Mouse (Mus musculus) heart, embryonic 12.5 days (tissue): ENCODE measurements around the gene Tbc1d9. TPM values are rescaled to one million over a fixed set of nuclear protein-coding genes. Genes with fewer than 3 reads are reported as not detected.

Source experiments
- ATAC-seq: fragments of 200-750 bp; cut with Nextera tagmentation; 2 replicates; pipeline ENCODE4 v1.8.0; 2017; ENCODE audit warnings: moderate TSS enrichment, moderate library complexity; ENCODE audit not compliant: insufficient number of reproducible peaks, low FRiP score
- H3K27ac ChIP-seq: fragments of 300-500 bp; sonication (generic); 2 replicates; pipeline ENCODE4 v1.5.1; 2016; ENCODE audit warnings: mild to moderate bottlenecking, moderate library complexity; ENCODE audit not compliant: poor library complexity, severe bottlenecking
- H3K27me3 ChIP-seq: fragments of 300-500 bp; sonication (generic); replicated peaks from 2 replicates; pipeline ENCODE4 v1.6.1; 2016; ENCODE audit warnings: mild to moderate bottlenecking, moderate library complexity
- H3K36me3 ChIP-seq: fragments of 300-500 bp; sonication (generic); 2 replicates; pipeline ENCODE4 v1.6.1; 2016; ENCODE audit warnings: mild to moderate bottlenecking, moderate library complexity
- H3K4me1 ChIP-seq: fragments of 300-500 bp; sonication (generic); replicated peaks from 2 replicates; pipeline ENCODE4 v1.6.1; 2016; ENCODE audit warnings: mild to moderate bottlenecking
- H3K4me2 ChIP-seq: fragments of 300-500 bp; sonication (generic); 2 replicates; pipeline ENCODE4 v1.6.1; 2016; ENCODE audit warnings: mild to moderate bottlenecking, moderate library complexity
- H3K4me3 ChIP-seq: fragments of 300-500 bp; sonication (generic); 2 replicates; pipeline ENCODE4 v1.5.1; 2016; ENCODE audit warnings: mild to moderate bottlenecking
- H3K9ac ChIP-seq: fragments of 300-500 bp; sonication (generic); 2 replicates; pipeline ENCODE4 v1.6.1; 2016; ENCODE audit warnings: mild to moderate bottlenecking, moderate library complexity
- H3K9me3 ChIP-seq: fragments of 300-500 bp; sonication (generic); replicated peaks from 2 replicates; pipeline ENCODE4 v1.6.1; 2016; ENCODE audit warnings: mild to moderate bottlenecking, moderate library complexity
- WGBS: fragments of 180-500 bp; shearing (Covaris S2); methylation state at CpG from one replicate; pipeline ENCODE4 v1.1.7; 2016; 5-methylcytosine and 5-hydroxymethylcytosine counted together
- polyA plus RNA-seq: library from polyadenylated mRNA; unstranded; fragments of >200 nt; fragmentation: Nextera tagmentation; extraction: Ambion mirVana; gene quantifications from 2 replicates; pipeline ENCODE4 v1.2.1, GENCODE M21; 2016

The Tbc1d9 gene
- polyA plus RNA-seq: 1.3 and 1.4 TPM in 2 replicates

DNA sequence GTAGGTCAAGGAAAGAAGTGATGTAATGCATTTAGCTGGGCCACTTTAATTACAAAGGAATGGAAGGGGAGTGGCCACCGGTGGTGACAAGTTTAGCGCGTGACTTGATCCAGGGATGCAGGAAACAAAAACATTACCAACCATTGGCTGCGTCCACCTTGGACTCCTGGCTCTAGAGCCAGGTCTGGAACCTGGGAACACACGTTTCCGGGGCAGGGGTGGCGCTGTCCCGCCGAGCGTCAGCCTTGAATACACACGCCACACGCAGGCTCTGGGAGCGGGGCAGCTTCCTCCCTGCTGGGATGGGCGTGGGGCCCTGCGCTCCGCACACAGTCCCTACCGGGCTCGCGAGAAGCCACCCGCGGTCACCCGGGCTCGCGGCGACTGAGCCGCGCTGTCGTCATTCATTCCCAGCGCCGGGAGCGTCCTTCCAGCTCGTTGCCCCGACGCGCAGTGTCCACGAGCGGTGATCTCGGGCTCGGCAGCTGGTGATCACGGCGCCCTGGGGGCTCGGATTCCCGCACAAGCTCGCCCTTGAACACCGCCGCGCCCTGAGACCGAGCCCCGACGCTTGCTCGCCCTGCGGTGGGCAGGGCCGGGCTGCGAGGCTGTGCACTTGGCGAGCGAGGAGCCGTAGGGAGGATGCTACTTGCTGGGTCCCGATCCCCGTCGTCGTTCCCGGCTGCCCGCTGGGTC lies at the start of gene Tbc1d9:
Gene Tbc1d9 (plus strand): TSS at position 118 of the 696 bp plus-strand sequence.
- Histone ChIP-seq H3K9ac (peak within 1 kb of the TSS; percentile 79), H3K27ac (peak within 1 kb of the TSS; percentile 30), H3K27me3 (peaks cover 19% of the 10 kb centered on the region), H3K4me2 (peak within 1 kb of the TSS; percentile 85), H3K4me1 (0 out of 2 replicates have a peak, but pooled peaks cover 3% of the 10 kb centered on the region), H3K4me3 (peak within 1 kb of the TSS; percentile 72), H3K9me3 (no peaks in the 10 kb centered on the region), H3K36me3 (no peaks in the 10 kb centered on the region)
- peak; percentile 84 for ATAC-seq
- under 1% methylated on average over 63 of the region's 63 CpGs for WGBS

DNA sequence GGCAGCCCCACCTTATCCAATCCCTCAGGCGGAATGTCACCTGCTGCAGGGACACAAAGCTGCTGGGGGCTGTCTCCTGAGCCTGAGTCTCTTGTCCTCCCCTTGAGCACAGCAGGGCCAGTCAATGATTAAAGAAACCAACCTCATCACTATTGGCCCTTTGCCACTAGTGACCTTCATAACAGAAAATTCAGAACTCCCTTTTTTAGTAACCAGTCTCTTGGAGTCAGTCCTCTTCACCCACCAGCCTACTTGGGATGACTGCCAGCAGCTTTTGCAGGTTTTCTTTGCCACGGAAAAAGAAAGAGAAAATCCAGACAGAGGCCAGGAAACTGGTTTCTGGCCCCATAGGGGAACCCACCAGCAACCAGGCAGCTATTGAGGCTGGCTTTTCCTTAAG lies 30.1 kb upstream of the Tbc1d9 start:
- H3K4me3 ChIP-seq: no peak overlapping the region
- H3K9ac ChIP-seq: no peak overlapping the region
- no peak overlapping the region for H3K4me2 ChIP-seq
- 46% methylated on average over 2 of the region's 2 CpGs for WGBS
- peaks cover 11% of the 10 kb centered on the region for H3K4me1 ChIP-seq
- no peaks in the 10 kb centered on the region for H3K27me3 ChIP-seq
- no peak overlapping the region for H3K27ac ChIP-seq
- no peak for ATAC-seq
- no peaks in the 10 kb centered on the region for H3K36me3 ChIP-seq
- H3K9me3 ChIP-seq: no peaks in the 10 kb centered on the region

DNA sequence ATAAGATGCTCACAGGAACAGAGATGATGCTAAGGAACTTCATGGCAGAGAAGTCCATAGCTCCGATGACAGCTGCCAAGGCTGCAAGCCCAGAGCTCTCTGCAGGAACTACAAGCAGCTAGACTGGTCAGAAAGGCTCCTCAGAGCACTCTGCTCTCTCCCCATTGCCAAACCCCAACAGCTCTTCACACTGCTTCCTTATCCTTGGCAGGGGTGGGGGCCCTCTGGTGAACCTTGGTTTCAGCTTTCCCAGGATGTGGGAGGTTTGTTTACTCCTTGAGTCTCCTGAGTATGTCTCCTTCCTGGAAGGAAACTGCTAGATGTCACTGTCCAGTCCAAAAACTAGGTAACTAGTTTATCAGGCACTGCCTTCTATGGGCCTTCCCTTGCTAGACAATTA lies 25.1 kb upstream of the Tbc1d9 start:
- no peaks in the 10 kb centered on the region for H3K36me3 ChIP-seq
- ATAC-seq: no peak
- no peaks in the 10 kb centered on the region for H3K27me3 ChIP-seq
- H3K4me3 ChIP-seq: no peak overlapping the region
- no peak overlapping the region for H3K27ac ChIP-seq
- H3K9ac ChIP-seq: no peak overlapping the region
- no peaks in the 10 kb centered on the region for H3K9me3 ChIP-seq
- WGBS: 61% methylated on average over 1 of the region's 1 CpGs
- no peak overlapping the region for H3K4me2 ChIP-seq
- H3K4me1 ChIP-seq: peaks cover 9% of the 10 kb centered on the region

DNA sequence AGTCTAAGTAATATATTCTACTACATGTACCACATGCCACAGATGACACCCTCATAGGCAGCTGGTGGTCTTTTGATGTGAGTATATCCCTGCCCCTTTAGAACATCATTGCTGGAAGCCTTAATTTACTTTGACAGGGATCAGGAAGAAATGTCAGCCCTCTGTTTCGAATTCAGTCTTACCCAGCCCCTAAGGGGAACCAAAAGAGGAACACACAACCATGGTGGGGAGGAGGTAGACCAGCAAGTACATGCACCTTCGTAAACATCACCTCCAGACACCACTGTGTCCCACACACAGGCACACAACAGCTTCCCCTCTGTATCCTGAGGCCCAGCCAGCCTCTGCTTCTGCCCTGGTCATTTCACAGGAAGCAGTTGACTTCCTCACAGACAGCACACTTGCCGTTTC lies 24.4 kb upstream of the Tbc1d9 start:
- no peak overlapping the region for H3K27ac ChIP-seq
- 46% methylated on average over 3 of the region's 3 CpGs for WGBS

DNA sequence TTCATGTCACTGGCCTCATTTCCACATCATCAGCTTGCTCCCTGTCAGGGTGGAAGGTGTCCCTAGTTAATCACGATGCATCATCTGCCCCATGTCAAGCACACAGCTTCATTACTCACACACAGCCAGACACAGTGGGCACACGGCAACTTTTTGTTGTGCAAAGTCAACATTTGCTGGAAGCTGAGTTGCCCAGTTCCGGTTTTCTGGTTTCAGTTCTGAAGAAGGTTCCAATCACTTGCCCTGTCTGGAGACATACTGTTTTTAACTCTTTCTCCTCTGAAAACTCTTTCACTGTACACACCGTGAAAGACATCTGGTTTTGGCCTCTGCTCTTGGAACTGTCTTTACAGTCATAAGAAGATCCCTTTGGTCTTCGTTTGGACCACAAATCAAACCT lies 23.8 kb upstream of the Tbc1d9 start:
- Histone ChIP-seq H3K27ac (no peak overlapping the region), H3K36me3 (no peaks in the 10 kb centered on the region), H3K4me2 (no peak overlapping the region), H3K27me3 (no peaks in the 10 kb centered on the region), H3K9ac (no peak overlapping the region), H3K9me3 (no peaks in the 10 kb centered on the region), H3K4me3 (no peak overlapping the region), H3K4me1 (no peaks in the 10 kb centered on the region)
- ATAC-seq: no peak
- 77% methylated on average over 5 of the region's 5 CpGs for WGBS

More for the DNA sequence above, 24.4 kb upstream of the Tbc1d9 start:
- Histone ChIP-seq H3K4me2 (no peak overlapping the region), H3K9ac (no peak overlapping the region), H3K36me3 (no peaks in the 10 kb centered on the region), H3K4me3 (no peak overlapping the region), H3K9me3 (no peaks in the 10 kb centered on the region), H3K4me1 (peaks cover 3% of the 10 kb centered on the region), H3K27me3 (no peaks in the 10 kb centered on the region)
- ATAC-seq: no peak

DNA sequence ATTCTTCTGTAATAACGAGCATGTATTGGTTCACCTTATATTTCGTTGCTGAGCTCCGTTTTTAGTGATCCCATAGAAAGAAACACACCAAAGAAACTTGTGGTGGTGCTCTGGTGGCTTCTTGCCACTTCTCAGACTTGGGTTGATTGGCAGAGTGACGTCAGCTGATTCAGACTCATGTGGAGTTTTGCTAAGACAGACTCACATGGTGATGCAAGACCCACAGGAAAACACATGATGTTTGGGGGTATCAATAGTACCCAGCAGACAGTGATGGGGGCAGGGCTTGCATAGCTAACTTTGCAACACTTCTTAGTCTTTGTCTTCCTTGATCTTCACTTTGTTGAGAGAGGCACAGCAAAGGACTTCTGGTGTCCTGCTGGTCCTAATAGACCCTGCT lies 20.6 kb upstream of the Tbc1d9 start:
- no peaks in the 10 kb centered on the region for H3K9me3 ChIP-seq
- H3K27me3 ChIP-seq: no peaks in the 10 kb centered on the region
- H3K27ac ChIP-seq: no peak overlapping the region
- no peak overlapping the region for H3K4me2 ChIP-seq
- no peak overlapping the region for H3K4me3 ChIP-seq
- 81% methylated on average over 4 of the region's 4 CpGs for WGBS
- ATAC-seq: no peak
- H3K4me1 ChIP-seq: no peaks in the 10 kb centered on the region
- no peak overlapping the region for H3K9ac ChIP-seq
- H3K36me3 ChIP-seq: no peaks in the 10 kb centered on the region

DNA sequence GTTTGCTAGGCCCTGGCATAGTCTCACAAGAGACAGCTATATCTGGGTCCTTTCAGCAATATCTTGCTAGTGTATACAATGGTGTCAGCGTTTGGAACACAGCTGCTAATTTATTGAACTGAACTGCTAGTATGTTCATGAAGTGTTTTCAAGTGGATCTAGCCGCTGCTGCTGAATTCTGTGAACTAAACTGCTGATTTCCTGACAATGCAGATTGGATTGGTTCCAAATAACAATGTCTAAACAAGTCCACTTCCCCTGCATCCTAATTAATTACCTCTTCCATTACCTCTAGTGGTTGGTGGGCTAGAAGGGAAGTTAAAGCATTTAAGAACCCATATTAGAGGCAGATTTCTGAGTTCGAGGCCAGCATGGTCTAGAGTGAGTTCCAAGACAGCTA lies 19.7 kb upstream of the Tbc1d9 start:
- no peak overlapping the region for H3K9ac ChIP-seq
- H3K9me3 ChIP-seq: no peaks in the 10 kb centered on the region
- WGBS: 72% methylated on average over 3 of the region's 3 CpGs
- H3K27ac ChIP-seq: no peak overlapping the region
- ATAC-seq: no peak
- H3K4me1 ChIP-seq: no peaks in the 10 kb centered on the region
- H3K4me3 ChIP-seq: no peak overlapping the region
- H3K36me3 ChIP-seq: no peaks in the 10 kb centered on the region
- H3K4me2 ChIP-seq: no peak overlapping the region
- no peaks in the 10 kb centered on the region for H3K27me3 ChIP-seq

DNA sequence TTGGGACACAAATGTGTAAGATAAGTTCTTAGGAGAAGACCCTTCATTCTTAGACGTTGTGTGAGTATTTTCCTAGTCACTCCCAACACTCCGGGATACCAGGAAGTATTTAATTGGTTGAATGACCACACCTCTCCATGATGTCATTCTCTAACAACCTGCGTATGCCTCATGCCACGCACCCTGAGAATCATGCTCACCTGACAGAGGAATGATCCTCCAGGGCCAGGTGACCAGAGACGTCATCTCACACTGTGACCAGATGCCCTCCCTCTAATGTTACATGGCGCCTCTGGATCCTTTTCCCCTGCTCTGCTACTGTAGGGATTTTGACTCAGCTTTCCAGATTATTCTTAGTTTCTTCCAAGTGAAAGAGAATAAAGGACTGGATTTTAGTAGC lies 16.0 kb upstream of the Tbc1d9 start:
- ATAC-seq: no peak
- H3K27ac ChIP-seq: no peak overlapping the region
- H3K4me2 ChIP-seq: no peak overlapping the region
- H3K27me3 ChIP-seq: no peaks in the 10 kb centered on the region
- no peak overlapping the region for H3K4me3 ChIP-seq
- 83% methylated on average over 6 of the region's 6 CpGs for WGBS
- H3K9me3 ChIP-seq: no peaks in the 10 kb centered on the region
- no peak overlapping the region for H3K9ac ChIP-seq
- no peaks in the 10 kb centered on the region for H3K36me3 ChIP-seq
- H3K4me1 ChIP-seq: no peaks in the 10 kb centered on the region

DNA sequence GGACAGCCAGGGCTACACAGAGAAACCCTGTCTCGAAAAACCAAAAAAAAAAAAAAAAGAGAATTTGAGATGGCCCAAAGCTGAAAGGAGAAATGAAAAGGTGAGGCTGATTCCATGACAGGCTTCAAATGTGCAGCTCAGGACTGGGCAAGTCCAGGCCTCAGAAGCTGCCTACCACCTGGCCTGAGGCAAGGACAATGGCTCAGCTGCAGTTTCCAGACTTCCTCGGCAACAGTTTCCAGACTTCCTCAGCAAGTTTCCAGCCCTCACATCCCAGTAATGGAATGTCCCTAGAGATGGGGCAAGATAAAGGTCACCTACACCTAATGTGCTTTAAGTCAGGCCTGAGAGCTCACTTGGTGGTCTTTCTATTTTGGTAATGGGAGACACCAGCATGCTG lies 13.1 kb upstream of the Tbc1d9 start:
- Histone ChIP-seq H3K9me3 (no peaks in the 10 kb centered on the region), H3K4me3 (no peak overlapping the region), H3K4me2 (no peak overlapping the region), H3K4me1 (no peaks in the 10 kb centered on the region), H3K27me3 (no peaks in the 10 kb centered on the region), H3K36me3 (no peaks in the 10 kb centered on the region), H3K9ac (no peak overlapping the region), H3K27ac (no peak overlapping the region)
- no peak for ATAC-seq
- WGBS: 61% methylated on average over 2 of the region's 2 CpGs

DNA sequence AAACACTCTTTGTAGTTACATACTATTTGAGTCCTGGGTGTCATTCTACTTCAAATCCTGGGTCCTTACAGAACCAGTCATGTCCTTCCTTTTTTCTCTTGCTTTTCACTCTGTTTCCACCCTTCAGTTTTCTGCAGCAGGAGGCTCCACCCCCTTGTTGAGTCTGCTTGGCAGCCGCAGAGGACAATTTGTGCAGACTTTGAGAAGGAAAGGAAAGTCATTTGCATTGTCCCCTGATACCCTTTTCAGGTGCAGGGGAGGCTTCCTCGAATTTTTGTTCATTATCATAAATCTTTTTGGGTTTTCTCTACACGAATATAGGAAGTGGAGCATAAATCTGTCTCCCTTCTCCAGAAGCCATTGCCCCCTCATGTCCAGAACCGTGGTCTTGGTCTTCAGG lies 12.7 kb upstream of the Tbc1d9 start:
- WGBS: 64% methylated on average over 4 of the region's 4 CpGs
- Histone ChIP-seq H3K36me3 (no peaks in the 10 kb centered on the region), H3K4me1 (no peaks in the 10 kb centered on the region), H3K9ac (no peak overlapping the region), H3K27me3 (no peaks in the 10 kb centered on the region), H3K4me3 (no peak overlapping the region), H3K4me2 (no peak overlapping the region), H3K27ac (no peak overlapping the region), H3K9me3 (no peaks in the 10 kb centered on the region)
- ATAC-seq: no peak

DNA sequence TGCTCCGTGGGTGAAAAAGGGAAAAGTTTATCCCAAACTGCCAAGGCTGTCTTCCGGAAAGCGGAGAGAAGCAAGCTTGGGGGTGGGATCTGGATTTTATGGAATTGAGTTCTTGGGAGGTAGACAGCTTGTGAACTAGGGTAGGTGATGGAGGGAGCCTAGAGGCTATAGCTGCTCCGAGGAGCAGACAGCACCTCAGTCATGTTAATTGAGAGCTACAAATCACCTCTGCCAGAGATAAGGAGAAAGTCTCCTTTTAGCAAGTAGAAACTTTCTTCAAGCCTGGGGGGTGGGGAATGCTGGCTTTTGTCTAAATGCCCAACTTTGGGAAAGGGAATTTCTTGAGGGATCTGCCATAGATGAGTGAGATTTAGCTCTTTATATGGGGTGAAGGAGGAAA lies 10.0 kb upstream of the Tbc1d9 start:
- Histone ChIP-seq H3K4me3 (no peak overlapping the region), H3K27me3 (no peaks in the 10 kb centered on the region), H3K9ac (no peak overlapping the region), H3K27ac (no peak overlapping the region), H3K36me3 (no peaks in the 10 kb centered on the region), H3K4me1 (no peaks in the 10 kb centered on the region), H3K9me3 (no peaks in the 10 kb centered on the region), H3K4me2 (no peak overlapping the region)
- 24% methylated on average over 4 of the region's 4 CpGs for WGBS
- no peak for ATAC-seq

DNA sequence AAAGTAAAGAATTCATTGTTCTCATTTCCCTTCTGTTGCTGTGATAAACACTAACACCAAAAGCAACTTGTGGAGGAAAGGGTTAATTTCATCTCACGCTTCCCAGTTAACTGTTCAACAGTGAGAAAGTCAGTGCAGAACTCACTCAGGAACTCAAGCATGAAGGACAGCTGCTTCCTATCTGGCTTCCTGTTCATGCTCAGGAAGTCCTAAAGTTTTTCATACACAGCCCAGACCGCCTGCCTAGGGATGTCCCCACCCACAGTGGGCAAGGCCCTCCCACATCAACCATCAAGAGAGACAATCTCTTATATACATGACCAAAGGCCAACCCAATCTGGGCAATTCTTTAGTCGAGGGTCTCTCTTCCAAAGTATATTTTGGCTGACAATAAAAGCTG lies 6.2 kb upstream of the Tbc1d9 start:
- Histone ChIP-seq H3K4me1 (no peaks in the 10 kb centered on the region), H3K36me3 (no peaks in the 10 kb centered on the region), H3K9me3 (no peaks in the 10 kb centered on the region), H3K9ac (no peak overlapping the region), H3K27me3 (peaks cover 15% of the 10 kb centered on the region), H3K4me2 (no peak overlapping the region), H3K27ac (no peak overlapping the region), H3K4me3 (no peak overlapping the region)
- no peak for ATAC-seq
- WGBS: 58% methylated on average over 3 of the region's 3 CpGs
